Mouse (Mus musculus): ENCODE results near the gene Mybbp1a.

Mybbp1a gene

GRCm38 (mm10) chr11:72446311-72447105 lies 5.4 kb downstream of the Mybbp1a start:
- DNase-seq (ENCODE audit: low spot score), result no peak

- DNase-seq (ENCODE audit: low spot score), result no peak
Observed at GRCm38 (mm10) chr11:72447475-72447874, 6.3 kb downstream of the Mybbp1a start.

GRCm38 (mm10) chr11:72452140-72452665 lies 11.0 kb downstream of the Mybbp1a start:
- no peak for DNase-seq (ENCODE audit: low spot score)

GRCm38 (mm10) chr11:72453105-72453953 lies 12.2 kb downstream of the Mybbp1a start:
- no peak for DNase-seq (ENCODE audit: low spot score)

GRCm38 (mm10) chr11:72455694-72456093 lies 14.5 kb downstream of the Mybbp1a start:
- DNase-seq (ENCODE audit: low spot score), result no peak

- DNase-seq (ENCODE audit: low spot score), result no peak
Observed at GRCm38 (mm10) chr11:72457995-72458496, 16.9 kb downstream of the Mybbp1a start.

- no peak for DNase-seq (ENCODE audit: low spot score)
Observed at GRCm38 (mm10) chr11:72458502-72458901, 17.3 kb downstream of the Mybbp1a start.

GRCm38 (mm10) chr11:72461500-72461981 lies 20.4 kb downstream of the Mybbp1a start:
- DNase-seq (ENCODE audit: low spot score), result no peak

- DNase-seq (ENCODE audit: low spot score), result no peak
Observed at GRCm38 (mm10) chr11:72464821-72465220, 23.7 kb downstream of the Mybbp1a start.

- DNase-seq (ENCODE audit: low spot score), result no peak
Observed at GRCm38 (mm10) chr11:72465978-72466693, 25.0 kb downstream of the Mybbp1a start.

- DNase-seq (ENCODE audit: low spot score), result no peak
Observed at GRCm38 (mm10) chr11:72466694-72467507, 25.7 kb downstream of the Mybbp1a start.

GRCm38 (mm10) chr11:72468525-72468924 lies 27.4 kb downstream of the Mybbp1a start:
- DNase-seq (ENCODE audit: low spot score), result no peak

GRCm38 (mm10) chr11:72469217-72469616 lies 28.1 kb downstream of the Mybbp1a start:
- no peak for DNase-seq (ENCODE audit: low spot score)

GRCm38 (mm10) chr11:72470004-72470403 lies 28.8 kb downstream of the Mybbp1a start:
- no peak for DNase-seq (ENCODE audit: low spot score)

- DNase-seq (ENCODE audit: low spot score), result no peak
Observed at GRCm38 (mm10) chr11:72471381-72471780, 30.2 kb downstream of the Mybbp1a start.

GRCm38 (mm10) chr11:72473540-72473939 lies 32.4 kb downstream of the Mybbp1a start:
- no peak for DNase-seq (ENCODE audit: low spot score)

- DNase-seq (ENCODE audit: low spot score), result no peak
Observed at GRCm38 (mm10) chr11:72474926-72475325, 33.8 kb downstream of the Mybbp1a start.

- DNase-seq (ENCODE audit: low spot score), result no peak
Observed at GRCm38 (mm10) chr11:72475408-72475807, 34.3 kb downstream of the Mybbp1a start.

- no peak for DNase-seq (ENCODE audit: low spot score)
Observed at GRCm38 (mm10) chr11:72476074-72476625, 35.0 kb downstream of the Mybbp1a start.

- no peak for DNase-seq (ENCODE audit: low spot score)
Observed at GRCm38 (mm10) chr11:72477182-72477581, 36.0 kb downstream of the Mybbp1a start.

GRCm38 (mm10) chr11:72477653-72478052 lies 36.5 kb downstream of the Mybbp1a start:
- DNase-seq (ENCODE audit: low spot score), result no peak
